Mouse (Mus musculus): ENCODE results near the gene Clcn1. TPM values are rescaled to one million over a fixed set of nuclear protein-coding genes. Genes with fewer than 3 reads are reported as not detected.

The Clcn1 gene
- total and polyA plus RNA-seq, 2 experiments, result 0.02 to 0.09 TPM

GRCm38 (mm10) chr6:42349426-42350020 is 63.0 kb downstream of the Clcn1 start, which contains the start of gene Zyx:
Gene Zyx (plus strand): TSS chr6:42349630.
- H3K79me2 ChIP-seq (ENCODE audit: control insufficient read depth, insufficient read depth, low read length), result peaks cover 3% of the 10 kb centered on the region; the same call in 1 of the 2 replicates
- H3K9ac ChIP-seq (ENCODE audit: low read depth, low read length), result peak within 1 kb of the TSS; percentile 98
- DNase-seq (ENCODE audit: extremely low read depth, low read depth, low spot score), result peak; percentile 85
- peaks cover 19% of the 10 kb centered on the region for H3K4me1 ChIP-seq (ENCODE audit: control insufficient read depth, insufficient read depth, low read length)
- no peaks in the 10 kb centered on the region for H3K36me3 ChIP-seq (ENCODE audit: control insufficient read depth, insufficient read depth, low read length)
- peak within 1 kb of the TSS; percentile 68 for H3K4me3 ChIP-seq (ENCODE audit: insufficient read depth, low read depth, low read length)
- peak within 1 kb of the TSS; percentile 81 for H3K27ac ChIP-seq (replicated peaks; ENCODE audit: insufficient read depth, low read depth, low read length)
- TF ChIP-seq CTCF (IDR thresholded peaks at IDR 0.05; ENCODE audit: low read depth, low read length) (0 out of 2 replicates have a peak, but pooled peaks have one; percentile 28), POLR2A (IDR thresholded peaks at IDR 0.05; ENCODE audit: extremely low read depth, insufficient read depth, low read length) (0 out of 2 replicates have a peak, but pooled peaks have one; percentile 25)
- WGBS, result under 1% methylated on average over 34 of the region's 36 CpGs
- H3K27me3 ChIP-seq (ENCODE audit: control insufficient read depth, insufficient read depth, low read length), result no peaks in the 10 kb centered on the region

DNA sequence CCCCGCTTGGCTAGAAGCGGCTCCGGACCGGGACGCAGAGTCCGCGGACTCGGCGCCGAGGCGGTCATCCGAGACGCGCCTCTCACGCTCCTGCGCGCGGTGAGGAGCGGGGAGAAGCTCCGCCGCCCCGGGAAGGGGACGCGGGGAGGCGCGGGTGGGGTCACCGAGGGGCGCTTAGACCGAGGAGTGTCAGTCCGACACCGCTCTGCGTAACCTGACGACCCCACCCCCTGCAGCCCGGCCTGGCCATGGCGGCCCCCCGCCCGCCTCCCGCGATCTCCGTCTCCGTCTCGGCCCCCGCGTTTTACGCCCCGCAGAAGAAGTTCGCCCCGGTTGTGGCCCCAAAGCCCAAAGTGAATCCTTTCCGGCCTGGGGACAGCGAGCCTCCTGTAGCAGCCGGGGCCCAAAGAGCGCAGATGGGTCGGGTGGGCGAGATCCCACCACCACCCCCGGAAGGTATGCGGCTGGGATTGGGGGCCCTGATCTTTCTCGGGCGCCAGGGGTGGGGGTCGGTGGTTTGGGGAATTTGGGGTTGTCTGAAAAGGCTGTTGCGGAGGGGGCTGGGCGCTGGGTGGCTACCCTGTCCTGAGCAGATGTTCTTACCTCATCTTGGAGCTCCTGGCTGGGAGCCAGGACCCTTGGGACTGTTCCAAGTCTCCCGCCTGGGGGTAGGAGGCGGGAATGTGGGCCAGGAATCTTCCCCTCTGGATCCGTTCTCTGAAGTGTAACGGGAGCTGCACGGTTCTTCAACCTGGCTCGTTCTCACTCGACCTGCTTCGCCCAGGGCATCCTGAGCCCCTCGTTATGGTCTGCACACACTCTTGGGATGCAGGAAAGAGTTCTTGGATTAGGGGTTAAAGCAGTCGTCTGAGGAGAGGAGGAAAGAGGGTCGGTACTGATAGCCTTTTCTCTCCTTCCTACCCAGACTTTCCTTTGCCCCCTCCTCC is 63.8 kb downstream of the Clcn1 start:
- H3K36me3 ChIP-seq (ENCODE audit: control insufficient read depth, insufficient read depth, low read length), result peaks cover 3% of the 10 kb centered on the region; the same call in 1 of the 2 replicates
- H3K79me2 ChIP-seq (ENCODE audit: control insufficient read depth, insufficient read depth, low read length), result peaks cover 3% of the 10 kb centered on the region; the same call in 1 of the 2 replicates
- H3K27me3 ChIP-seq (ENCODE audit: control insufficient read depth, insufficient read depth, low read length), result no peaks in the 10 kb centered on the region
- WGBS, result under 1% methylated on average over 71 of the region's 72 CpGs
- peak overlapping the region; percentile 68 for H3K4me3 ChIP-seq (ENCODE audit: insufficient read depth, low read depth, low read length)
- H3K9ac ChIP-seq (ENCODE audit: low read depth, low read length), result peak overlapping the region; percentile 98
- peak overlapping the region; percentile 81 for H3K27ac ChIP-seq (replicated peaks; ENCODE audit: insufficient read depth, low read depth, low read length)
- 0 out of 2 replicates have a peak, but pooled peaks have one; percentile 0 for TF ChIP-seq CTCF (IDR thresholded peaks at IDR 0.05; ENCODE audit: low read depth, low read length)
- TF ChIP-seq POLR2A (IDR thresholded peaks at IDR 0.05; ENCODE audit: extremely low read depth, insufficient read depth, low read length), result peak; percentile 98
- DNase-seq (ENCODE audit: extremely low read depth, low read depth, low spot score), result peak; percentile 60
- H3K4me1 ChIP-seq (ENCODE audit: control insufficient read depth, insufficient read depth, low read length), result peaks cover 21% of the 10 kb centered on the region

- 33% methylated on average over 13 of the region's 13 CpGs for WGBS
- Histone ChIP-seq H3K27me3 (ENCODE audit: control insufficient read depth, insufficient read depth, low read length) (no peaks in the 10 kb centered on the region), H3K27ac (replicated peaks; ENCODE audit: insufficient read depth, low read depth, low read length) (peak overlapping the region; percentile 81), H3K4me3 (ENCODE audit: insufficient read depth, low read depth, low read length) (peak overlapping the region; percentile 68), H3K79me2 (ENCODE audit: control insufficient read depth, insufficient read depth, low read length) (peaks cover 3% of the 10 kb centered on the region; the same call in 1 of the 2 replicates), H3K9ac (ENCODE audit: low read depth, low read length) (peak overlapping the region; percentile 98), H3K4me1 (ENCODE audit: control insufficient read depth, insufficient read depth, low read length) (peaks cover 21% of the 10 kb centered on the region), H3K36me3 (ENCODE audit: control insufficient read depth, insufficient read depth, low read length) (peaks cover 8% of the 10 kb centered on the region; the same call in 1 of the 2 replicates)
- TF ChIP-seq POLR2A (IDR thresholded peaks at IDR 0.05; ENCODE audit: extremely low read depth, insufficient read depth, low read length) (no peak), CTCF (IDR thresholded peaks at IDR 0.05; ENCODE audit: low read depth, low read length) (no peak)
- DNase-seq (ENCODE audit: extremely low read depth, low read depth, low spot score), result peak; percentile 59
These were observed 64.7 kb downstream of the Clcn1 start for GRCm38 (mm10) chr6:42350968-42351775.

DNA sequence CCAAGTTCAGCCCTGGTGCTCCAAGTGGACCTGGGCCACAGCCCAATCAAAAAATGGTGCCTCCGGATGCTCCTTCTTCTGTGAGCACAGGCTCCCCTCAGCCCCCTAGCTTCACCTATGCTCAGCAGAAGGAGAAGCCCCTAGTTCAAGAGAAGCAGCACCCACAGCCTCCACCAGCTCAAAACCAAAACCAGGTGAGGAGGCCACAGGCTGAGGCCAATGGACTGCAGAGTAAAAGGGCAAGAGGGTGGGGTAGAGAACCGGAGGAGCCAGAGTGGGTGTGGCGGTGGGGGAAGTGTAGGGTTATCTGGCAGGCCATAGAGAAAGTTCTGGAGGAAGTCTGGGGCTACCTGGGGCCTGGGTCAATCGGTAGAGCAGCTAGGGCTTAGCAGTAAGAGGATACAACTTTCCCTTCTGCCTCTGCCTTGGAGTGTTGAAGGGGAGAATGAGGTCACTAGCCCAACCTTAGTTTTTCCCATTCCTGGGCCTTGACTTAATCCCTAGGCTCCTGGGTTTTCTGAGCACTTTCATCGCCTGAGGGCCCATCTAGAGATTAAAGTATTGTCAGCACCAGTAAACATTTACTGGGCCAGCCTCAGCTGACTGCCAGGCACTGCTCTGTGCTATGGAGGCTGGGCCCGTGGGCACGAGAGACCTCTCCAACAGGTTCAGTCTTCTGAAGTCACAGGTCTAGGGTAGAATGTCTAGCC is 65.4 kb downstream of the Clcn1 start:
- Histone ChIP-seq H3K4me3 (ENCODE audit: insufficient read depth, low read depth, low read length) (no peak overlapping the region; the same call in 1 of the 2 replicates), H3K27ac (replicated peaks; ENCODE audit: insufficient read depth, low read depth, low read length) (peak overlapping the region; percentile 81)

More for the DNA sequence above, 65.4 kb downstream of the Clcn1 start:
- peak overlapping the region; percentile 98; the same call in 1 of the 2 replicates for H3K9ac ChIP-seq (ENCODE audit: low read depth, low read length)
- H3K27me3 ChIP-seq (ENCODE audit: control insufficient read depth, insufficient read depth, low read length), result no peaks in the 10 kb centered on the region
- TF ChIP-seq POLR2A (IDR thresholded peaks at IDR 0.05; ENCODE audit: extremely low read depth, insufficient read depth, low read length) (no peak), CTCF (IDR thresholded peaks at IDR 0.05; ENCODE audit: low read depth, low read length) (no peak)
- peaks cover 13% of the 10 kb centered on the region; the same call in 1 of the 2 replicates for H3K36me3 ChIP-seq (ENCODE audit: control insufficient read depth, insufficient read depth, low read length)
- 41% methylated on average over 7 of the region's 7 CpGs for WGBS
- H3K4me1 ChIP-seq (ENCODE audit: control insufficient read depth, insufficient read depth, low read length), result peaks cover 21% of the 10 kb centered on the region
- peak; percentile 78 for DNase-seq (ENCODE audit: extremely low read depth, low read depth, low spot score)
- H3K79me2 ChIP-seq (ENCODE audit: control insufficient read depth, insufficient read depth, low read length), result peaks cover 3% of the 10 kb centered on the region; the same call in 1 of the 2 replicates
